9 mouse cellular contexts compared by ENCODE assay signal in genomic region chr7:143463865-143464415, GRCm38 (mm10). TPM values are rescaled to one million over a fixed set of nuclear protein-coding genes. Genes with fewer than 3 reads are reported as not detected.
DNase-seq lines count a peak whose midpoint lies in the region; ATAC-seq and TF ChIP-seq lines count a peak whose summit lies in the region.
"Had no signal": no experiment of that assay in that cellular context is flagged by ENCODE, and none has a peak within 500 bp of the region (broad histone marks: within the 10 kb centered on the region; RNA-seq: fewer than 3 reads in every experiment).

No protein-coding gene starts in this region.

- no peak overlapping the region for H3K27ac ChIP-seq in bone marrow macrophage, adult 2 months (ENCODE audit: insufficient read depth, low read depth, low read length)
- no peak overlapping the region for H3K27ac ChIP-seq in embryonic fibroblast, embryonic 13.5 days (ENCODE audit: insufficient read depth, low read length)

- peak; percentile 73 for TF ChIP-seq CTCF in bone marrow macrophage, adult 2 months (IDR thresholded peaks at IDR 0.05; ENCODE audit: low read depth, low read length)
- TF ChIP-seq CTCF in embryonic fibroblast, embryonic 13.5 days (IDR thresholded peaks at IDR 0.05; ENCODE audit: borderline replicate concordance, insufficient read depth, low read length) = peak; percentile 76

- DNase-seq in CD4-positive, CD25-positive, alpha-beta regulatory T cell, adult 2 months (ENCODE audit: low read depth, low spot score) = peak; percentile 81
- peak; percentile 86 to 89 for DNase-seq in heart, postnatal 36 days
- DNase-seq in layer of hippocampus, postnatal 36 days = peak; percentile 70 to 73
- peak; percentile 45 to 76 for DNase-seq in spleen, adult 18-20 months

- H3K4me3 ChIP-seq in bone marrow macrophage, adult 2 months (ENCODE audit: insufficient read depth, low read length) = no peak overlapping the region
- no peak overlapping the region for H3K4me3 ChIP-seq in embryonic fibroblast, embryonic 13.5 days (ENCODE audit: insufficient read depth, low read length)
- H3K4me3 ChIP-seq: myocyte had no signal

- ATAC-seq in CD4-positive, CD25-positive, alpha-beta regulatory T cell, adult 4 months = no peak
- peak; percentile 45 for ATAC-seq in megakaryocyte, adult 5-6 weeks (ENCODE audit: poor library complexity, severe bottlenecking)

- no peaks in the 10 kb centered on the region for H3K4me1 ChIP-seq in bone marrow macrophage, adult 2 months (ENCODE audit: control insufficient read depth, insufficient read depth, low read length)
- no peaks in the 10 kb centered on the region for H3K4me1 ChIP-seq in embryonic fibroblast, embryonic 13.5 days (ENCODE audit: control insufficient read depth, insufficient read depth, low read length)

- no peak for TF ChIP-seq POLR2A in bone marrow macrophage, adult 2 months (IDR thresholded peaks at IDR 0.05; ENCODE audit: borderline replicate concordance, low read depth, low read length)
- no peak for TF ChIP-seq POLR2A in embryonic fibroblast, embryonic 13.5 days (IDR thresholded peaks at IDR 0.05; ENCODE audit: low read depth, low read length)

- intact Hi-C loops in heart, postnatal 36 days (cut with DNase I) = loop anchor here (5.0 kb wide), 2 partner anchors 152 to 167 kb away; no protein-coding TSS in a partner anchor

RNA-seq across cellular contexts. Expression of gene Cdkn1c, which starts 3.1 kb away (rescaled TPM):
- 1 to 10 TPM in 1 of 2 experiments, under 1 TPM in 1; 0.87 to 1.3 TPM for polyA plus RNA-seq in CD4-positive, CD25-positive, alpha-beta regulatory T cell, adult 4 months (2017; shearing (Covaris generic))
- polyA plus RNA-seq in bone marrow macrophage, adult 2 months (2012; ENCODE audit: insufficient read depth, insufficient read length, missing spikeins) = 8.5 and 11.8 TPM in 2 replicates
- polyA plus RNA-seq in embryonic fibroblast, embryonic 13.5 days (2011; ENCODE audit: insufficient read length, low read depth, missing spikeins) = 23.8 and 173 TPM in 2 replicates
- 10 to 100 TPM; 30.8 to 44.2 TPM for total RNA-seq in heart, postnatal 36 days (2021)
- total RNA-seq in layer of hippocampus, postnatal 36 days (2021) = 1 to 10 TPM; 3.6 to 6.7 TPM
- total RNA-seq in megakaryocyte, adult 5-6 weeks (2015) = 1.3 and 2.3 TPM in 2 replicates
- 0.41 and 0.95 TPM in 2 replicates for total RNA-seq in megakaryocyte, adult 5-6 weeks (2017)

RNA-seq across cellular contexts. Expression of gene Slc22a18, which starts 9.6 kb away (rescaled TPM):
- polyA plus RNA-seq in CD4-positive, CD25-positive, alpha-beta regulatory T cell, adult 4 months (2017; shearing (Covaris generic)) = not detected
- polyA plus RNA-seq in bone marrow macrophage, adult 2 months (2012; ENCODE audit: insufficient read depth, insufficient read length, missing spikeins) = 1.6 and 2.4 TPM in 2 replicates
- 0.77 and 3.9 TPM in 2 replicates for polyA plus RNA-seq in embryonic fibroblast, embryonic 13.5 days (2011; ENCODE audit: insufficient read length, low read depth, missing spikeins)
- under 1 TPM; 0.33 to 0.54 TPM for total RNA-seq in heart, postnatal 36 days (2021)
- total RNA-seq in layer of hippocampus, postnatal 36 days (2021) = under 1 TPM; 0.28 to 0.65 TPM
- 1.2 and 1.3 TPM in 2 replicates for total RNA-seq in megakaryocyte, adult 5-6 weeks (2015)
- 0.94 and 1.7 TPM in 2 replicates for total RNA-seq in megakaryocyte, adult 5-6 weeks (2017)

RNA-seq across cellular contexts. Expression of gene Phlda2, which starts 39.0 kb away (rescaled TPM):
- under 1 TPM in 1 of 2 experiments, not detected in 1; 0.58 TPM for polyA plus RNA-seq in CD4-positive, CD25-positive, alpha-beta regulatory T cell, adult 4 months (2017; shearing (Covaris generic))
- not detected in 2 replicates for polyA plus RNA-seq in bone marrow macrophage, adult 2 months (2012; ENCODE audit: insufficient read depth, insufficient read length, missing spikeins)
- not detected in 2 replicates for polyA plus RNA-seq in embryonic fibroblast, embryonic 13.5 days (2011; ENCODE audit: insufficient read length, low read depth, missing spikeins)
- total RNA-seq in heart, postnatal 36 days (2021) = not detected
- not detected for total RNA-seq in layer of hippocampus, postnatal 36 days (2021)
- total RNA-seq in megakaryocyte, adult 5-6 weeks (2015) = not detected in 2 replicates
- not detected in 2 replicates for total RNA-seq in megakaryocyte, adult 5-6 weeks (2017)
- polyA plus RNA-seq: myocyte had no signal

Comparison
In these comparisons a context has a peak if more than half of its experiments do, and no peak if none do; other contexts are left out.
1. RNA of gene Cdkn1c, which starts 3.1 kb away (total RNA-seq): 30.8 to 44.2 TPM in heart, postnatal 36 days; 3.6 to 6.7 TPM in layer of hippocampus, postnatal 36 days and 0.41 to 2.3 TPM in megakaryocyte, adult 5-6 weeks; every median in the first group is over 4 times any median in the second.
2. Peak in every context shown above with its lines, with median percentiles within 50 percentile points of each other: DNase-seq.